In the genomic region with DNA sequence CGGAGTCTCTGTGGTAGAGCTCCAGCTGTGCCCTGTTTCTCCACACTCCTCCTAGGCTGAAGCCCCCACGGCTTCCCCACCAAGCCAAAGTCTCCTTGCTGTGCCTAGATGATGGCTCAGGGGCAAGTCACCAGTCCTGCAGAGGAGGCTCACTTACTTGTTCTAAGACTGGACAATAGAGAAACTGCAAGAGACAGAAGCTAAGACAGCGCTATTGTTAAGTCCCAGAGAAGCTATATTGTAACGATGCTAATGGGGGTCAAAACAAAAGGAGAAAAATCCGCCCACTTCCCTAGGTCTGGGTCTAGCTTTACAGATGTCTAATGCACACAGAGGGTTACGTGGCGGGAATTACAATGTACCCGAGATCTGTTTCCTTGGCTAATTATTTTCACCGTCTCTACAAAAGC, we compare ENCODE assay signal across 14 mouse cellular contexts. TPM values are rescaled to one million over a fixed set of nuclear protein-coding genes. Genes with fewer than 3 reads are reported as not detected.
DNase-seq lines count a peak whose midpoint lies in the region; ATAC-seq and TF ChIP-seq lines count a peak whose summit lies in the region.
"Had no signal": no experiment of that assay in that cellular context is flagged by ENCODE, and none has a peak within 500 bp of the region (broad histone marks: within the 10 kb centered on the region; RNA-seq: fewer than 3 reads in every experiment).

No protein-coding gene starts in this region.

- H3K9ac ChIP-seq in ES-E14 (ENCODE audit: insufficient read depth, low read depth, low read length, poor library complexity, severe bottlenecking) = peak overlapping the region; percentile 38; the same call in 1 of the 2 replicates
- no peak overlapping the region for H3K9ac ChIP-seq in hindbrain, embryonic 14.5 days
- H3K9ac ChIP-seq in midbrain, embryonic 16.5 days (ENCODE audit: low read depth, low read length) = 0 out of 2 replicates have a peak overlapping the region, but pooled peaks have one; percentile 7
- H3K9ac ChIP-seq: embryonic facial prominence, embryonic 15.5 days; liver, embryonic 15.5 days had no signal

- intact Hi-C loops in gastrocnemius, postnatal 14 days (cut with DNase I; ENCODE audit: low total_unique reads) = no loop called here

- H3K4me2 ChIP-seq in hindbrain, embryonic 14.5 days (replicated peaks) = no peak overlapping the region
- peak overlapping the region; percentile 7; the same call in 1 of the 2 replicates for H3K4me2 ChIP-seq in midbrain, embryonic 16.5 days (ENCODE audit: low read length)
- H3K4me2 ChIP-seq: embryonic facial prominence, embryonic 15.5 days; liver, embryonic 15.5 days had no signal

- 11% methylated on average over 9 of the region's 9 CpGs for WGBS in forebrain, embryonic 10.5 days
- WGBS in hindbrain, embryonic 14.5 days = 8% methylated on average over 9 of the region's 9 CpGs
- 5% methylated on average over 9 of the region's 9 CpGs for WGBS in midbrain, embryonic 16.5 days

- DNase-seq in ES-E14 (ENCODE audit: low read depth, low spot score) = peak; percentile 72
- DNase-seq in forebrain, embryonic 10.5 days (ENCODE audit: extremely low spot score, low spot score) = no peak
- DNase-seq in hindbrain, embryonic 14.5 days (ENCODE audit: low spot score) = peak; percentile 66
- DNase-seq in urinary bladder, postnatal 36 days (ENCODE audit: low spot score in 2 of 2) = no peak
- DNase-seq in adrenal gland, postnatal 4 days (ENCODE audit: low spot score in 2 of 2) = no peak
- DNase-seq in right cerebral cortex, adult 18-20 months = no peak
- no peak for DNase-seq in gastrocnemius, postnatal 14 days
- DNase-seq: adrenal gland, postnatal 25 days; cerebellum, adult 18-20 months; kidney, adult 9 months; left cerebral cortex, postnatal 4 days had no signal

- peaks cover 37% of the 10 kb centered on the region for H3K27me3 ChIP-seq in forebrain, embryonic 10.5 days (ENCODE audit: poor library complexity, severe bottlenecking)
- H3K27me3 ChIP-seq in hindbrain, embryonic 14.5 days (ENCODE audit: control insufficient read depth, insufficient read depth, low read length) = no peaks in the 10 kb centered on the region
- no peaks in the 10 kb centered on the region for H3K27me3 ChIP-seq in midbrain, embryonic 16.5 days (ENCODE audit: control insufficient read depth, insufficient read depth, low read depth, low read length)
- H3K27me3 ChIP-seq: embryonic facial prominence, embryonic 15.5 days; liver, embryonic 15.5 days had no signal

- peak; percentile 48; the same call in 1 of the 2 replicates for ATAC-seq in hindbrain, embryonic 14.5 days (ENCODE audit: low FRiP score)
- peak; percentile 48; the same call in 1 of the 2 replicates for ATAC-seq in midbrain, embryonic 16.5 days

- peak overlapping the region; percentile 7 to 29; a peak in 2 of 4 replicates for H3K4me3 ChIP-seq in ES-E14 (ENCODE audit: insufficient read depth in 1 of 2, low read depth in 1 of 2, low read length in 2 of 2, poor library complexity in 1 of 2, severe bottlenecking in 1 of 2)
- H3K4me3 ChIP-seq in forebrain, embryonic 10.5 days = peak overlapping the region; percentile 24; the same call in 1 of the 2 replicates
- H3K4me3 ChIP-seq in hindbrain, embryonic 14.5 days (replicated peaks; ENCODE audit: low read length) = no peak overlapping the region
- H3K4me3 ChIP-seq in midbrain, embryonic 16.5 days (ENCODE audit: low read depth, low read length) = no peak overlapping the region
- H3K4me3 ChIP-seq: embryonic facial prominence, embryonic 15.5 days; liver, embryonic 15.5 days had no signal

- in situ Hi-C loops in ES-E14 (cut with MboI; ENCODE audit: low sequenced_read_pairs in 2 of 2, unreplicated experiment in 2 of 2) = no loop called here

- H3K27ac ChIP-seq in ES-E14 (ENCODE audit: insufficient read depth, low read depth, low read length, poor library complexity, severe bottlenecking) = peak overlapping the region; percentile 99
- H3K27ac ChIP-seq in forebrain, embryonic 10.5 days = peak overlapping the region; percentile 65
- peak overlapping the region; percentile 62 for H3K27ac ChIP-seq in hindbrain, embryonic 14.5 days
- peak overlapping the region; percentile 75 for H3K27ac ChIP-seq in midbrain, embryonic 16.5 days (ENCODE audit: low read length)
- H3K27ac ChIP-seq: embryonic facial prominence, embryonic 15.5 days; liver, embryonic 15.5 days had no signal

- H3K4me1 ChIP-seq in ES-E14 (ENCODE audit: control insufficient read depth in 2 of 2, insufficient read depth in 2 of 2, low read length in 2 of 2, poor library complexity in 1 of 2) = peaks cover 7 to 54% of the 10 kb centered on the region in 2 experiments; a peak in 3 of 4 replicates
- H3K4me1 ChIP-seq in forebrain, embryonic 10.5 days = peaks cover 46% of the 10 kb centered on the region
- peaks cover 13% of the 10 kb centered on the region for H3K4me1 ChIP-seq in hindbrain, embryonic 14.5 days (replicated peaks; ENCODE audit: control insufficient read depth, insufficient read depth, low read length)
- H3K4me1 ChIP-seq in midbrain, embryonic 16.5 days (ENCODE audit: control insufficient read depth, insufficient read depth, low read length) = peaks cover 10% of the 10 kb centered on the region
- H3K4me1 ChIP-seq: embryonic facial prominence, embryonic 15.5 days; liver, embryonic 15.5 days had no signal

- H3K36me3 ChIP-seq in ES-E14 (ENCODE audit: control insufficient read depth, insufficient read depth, low read length, poor library complexity, severe bottlenecking) = no peaks in the 10 kb centered on the region
- no peaks in the 10 kb centered on the region for H3K36me3 ChIP-seq in forebrain, embryonic 10.5 days (replicated peaks)
- no peaks in the 10 kb centered on the region for H3K36me3 ChIP-seq in hindbrain, embryonic 14.5 days (replicated peaks; ENCODE audit: control insufficient read depth, insufficient read depth)
- no peaks in the 10 kb centered on the region for H3K36me3 ChIP-seq in midbrain, embryonic 16.5 days (ENCODE audit: control insufficient read depth, insufficient read depth, low read length)
- H3K36me3 ChIP-seq: embryonic facial prominence, embryonic 15.5 days; liver, embryonic 15.5 days had no signal

- no peaks in the 10 kb centered on the region for H3K9me3 ChIP-seq in ES-E14 (ENCODE audit: control insufficient read depth, insufficient read depth, low read depth, low read length)
- H3K9me3 ChIP-seq in forebrain, embryonic 10.5 days = no peaks in the 10 kb centered on the region
- no peaks in the 10 kb centered on the region for H3K9me3 ChIP-seq in hindbrain, embryonic 14.5 days (ENCODE audit: control insufficient read depth, low read length)
- no peaks in the 10 kb centered on the region for H3K9me3 ChIP-seq in midbrain, embryonic 16.5 days (replicated peaks; ENCODE audit: control insufficient read depth, low read length, poor library complexity, severe bottlenecking)
- H3K9me3 ChIP-seq: embryonic facial prominence, embryonic 15.5 days; liver, embryonic 15.5 days had no signal

TF ChIP-seq in ES-E14, 5 proteins besides CTCF, POLR2A, EP300 and RAD21:
- TF ChIP-seq CHD2 (IDR thresholded peaks at IDR 0.05; ENCODE audit: low read depth, low read length) (no peak), MAFK (IDR thresholded peaks at IDR 0.05; ENCODE audit: insufficient read depth, low read depth, low read length) (no peak), ZC3H11A (IDR thresholded peaks at IDR 0.05; ENCODE audit: borderline replicate concordance, low read depth, low read length) (no peak), HCFC1 (IDR thresholded peaks at IDR 0.05; ENCODE audit: borderline replicate concordance, insufficient read depth, low read length) (no peak), ZNF384 (IDR thresholded peaks at IDR 0.05; ENCODE audit: low read depth, low read length) (no peak)

RNA-seq across cellular contexts. Expression of a gene that starts 59.4 kb away (rescaled TPM):
- total RNA-seq in ES-E14 (2012; rRNA removed) = 1.1 and 2.8 TPM in 2 replicates
- polyA plus RNA-seq in forebrain, embryonic 10.5 days (2016; fragmentation: Nextera tagmentation; extraction: Ambion mirVana) = 0.02 TPM in 1 of 2 replicates, not detected in the other
- polyA plus RNA-seq in hindbrain, embryonic 14.5 days (2014; fragmentation: Nextera tagmentation; extraction: Ambion mirVana) = 0.12 and 0.18 TPM in 2 replicates
- polyA plus RNA-seq in midbrain, embryonic 16.5 days (2015; fragmentation: Nextera tagmentation; extraction: Ambion mirVana) = 0.11 and 0.21 TPM in 2 replicates
- 1 to 10 TPM; 7.1 to 8.5 TPM for total RNA-seq in adrenal gland, postnatal 4 days (2021)
- total RNA-seq in gastrocnemius, postnatal 14 days (2021) = 1 to 10 TPM; 4.4 to 6.1 TPM

Comparison
In these comparisons a context has a peak if more than half of its experiments do, and no peak if none do; other contexts are left out.
1. DNase-seq: peak in ES-E14 (single experiment) and hindbrain, embryonic 14.5 days (single experiment); none in forebrain, embryonic 10.5 days (single experiment), urinary bladder, postnatal 36 days (0 of 2), adrenal gland, postnatal 4 days (0 of 2), right cerebral cortex, adult 18-20 months (single experiment) and gastrocnemius, postnatal 14 days (single experiment).
2. H3K4me3 ChIP-seq: peak in ES-E14 (2 of 2) and forebrain, embryonic 10.5 days (single experiment); none in hindbrain, embryonic 14.5 days (single experiment) and midbrain, embryonic 16.5 days (single experiment).
3. Peak in every context shown above with its lines, with median percentiles within 50 percentile points of each other: H3K27ac ChIP-seq.